Mouse (Mus musculus) midbrain, embryonic 16.5 days (tissue): ENCODE results near the gene Cmtm3. TPM values are rescaled to one million over a fixed set of nuclear protein-coding genes. Genes with fewer than 3 reads are reported as not detected.
A peak's percentile ranks its signal among the peaks of the same experiment; 100 is the strongest.

Source experiments
- ATAC-seq: fragments of 200-750 bp; cut with Nextera tagmentation; 2 replicates; pipeline ENCODE4 v1.8.0; 2017; ENCODE audit warnings: moderate TSS enrichment
- H3K27ac ChIP-seq: fragments of 300-500 bp; sonication (generic); 2 replicates; pipeline ENCODE4 v1.5.1; 2014; ENCODE audit warnings: mild to moderate bottlenecking, low read length, mixed read lengths
- H3K27me3 ChIP-seq: fragments of 300-500 bp; sonication (generic); 2 replicates; pipeline ENCODE4 v1.6.1; 2014; ENCODE audit warnings: low read depth, low read length, mixed read lengths; ENCODE audit not compliant: control insufficient read depth, insufficient read depth
- H3K36me3 ChIP-seq: fragments of 300-500 bp; sonication (generic); 2 replicates; pipeline ENCODE4 v1.6.1; 2014; ENCODE audit warnings: mild to moderate bottlenecking, low read length, moderate library complexity, mixed read lengths; ENCODE audit not compliant: control insufficient read depth, insufficient read depth
- H3K4me1 ChIP-seq: fragments of 300-500 bp; sonication (generic); 2 replicates; pipeline ENCODE4 v1.6.1; 2014; ENCODE audit warnings: mild to moderate bottlenecking, low read length, mixed read lengths; ENCODE audit not compliant: control insufficient read depth, insufficient read depth
- H3K4me2 ChIP-seq: fragments of 300-500 bp; sonication (generic); 2 replicates; pipeline ENCODE4 v1.6.1; 2014; ENCODE audit warnings: mild to moderate bottlenecking, low read length, mixed read lengths
- H3K4me3 ChIP-seq: fragments of 300-500 bp; sonication (generic); 2 replicates; pipeline ENCODE4 v1.5.1; 2014; ENCODE audit warnings: low read depth, mild to moderate bottlenecking, low read length, moderate library complexity, mixed read lengths
- H3K9ac ChIP-seq: fragments of 300-500 bp; sonication (generic); 2 replicates; pipeline ENCODE4 v1.6.1; 2014; ENCODE audit warnings: low read depth, low read length, mixed read lengths
- H3K9me3 ChIP-seq: fragments of 300-500 bp; sonication (generic); replicated peaks from 2 replicates; pipeline ENCODE4 v1.6.1; 2014; ENCODE audit warnings: mild to moderate bottlenecking, low read length, mixed read lengths; ENCODE audit not compliant: control insufficient read depth, poor library complexity, severe bottlenecking
- WGBS: fragments of 180-500 bp; shearing (Covaris S2); extraction: QIAGEN DNeasy Blood & Tissue Kit; methylation state at CpG from one replicate; pipeline ENCODE4 v1.1.7; 2014; 5-methylcytosine and 5-hydroxymethylcytosine counted together
- polyA plus RNA-seq: library from polyadenylated mRNA; unstranded; fragments of >200 nt; fragmentation: Nextera tagmentation; extraction: Ambion mirVana; gene quantifications from 2 replicates; pipeline ENCODE4 v1.2.1, GENCODE M21; 2015

The Cmtm3 gene
- polyA plus RNA-seq, 1 experiment from 2014 or later, result 37.0 TPM

DNA sequence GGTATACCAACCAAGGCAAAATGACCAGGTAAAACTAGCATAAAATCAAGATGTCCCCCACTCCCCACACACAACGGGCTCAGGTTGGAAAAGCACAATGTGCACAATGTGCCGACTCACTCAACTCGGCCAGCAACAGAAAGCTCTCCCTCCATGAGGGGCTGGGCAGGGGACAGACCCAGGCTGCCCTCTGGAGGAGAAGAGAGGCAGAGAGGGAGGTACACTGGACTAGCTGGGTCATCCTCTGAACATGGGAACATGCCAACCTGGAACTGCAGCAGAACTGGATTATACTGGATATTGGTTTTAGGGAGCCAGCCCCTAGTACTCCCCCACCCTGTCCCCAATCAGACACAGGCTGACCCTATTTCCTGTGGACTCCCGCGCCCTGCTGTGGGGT is 14.0 kb downstream of the Cmtm3 start:
- Histone ChIP-seq H3K4me1 (no peaks in the 10 kb centered on the region), H3K4me3 (no peak overlapping the region), H3K27ac (peak overlapping the region; percentile 53), H3K27me3 (no peaks in the 10 kb centered on the region), H3K9ac (no peak overlapping the region), H3K9me3 (no peaks in the 10 kb centered on the region), H3K36me3 (peaks cover 8% of the 10 kb centered on the region), H3K4me2 (no peak overlapping the region)
- 48% methylated on average over 5 of the region's 5 CpGs for WGBS
- ATAC-seq, result peak; percentile 63

DNA sequence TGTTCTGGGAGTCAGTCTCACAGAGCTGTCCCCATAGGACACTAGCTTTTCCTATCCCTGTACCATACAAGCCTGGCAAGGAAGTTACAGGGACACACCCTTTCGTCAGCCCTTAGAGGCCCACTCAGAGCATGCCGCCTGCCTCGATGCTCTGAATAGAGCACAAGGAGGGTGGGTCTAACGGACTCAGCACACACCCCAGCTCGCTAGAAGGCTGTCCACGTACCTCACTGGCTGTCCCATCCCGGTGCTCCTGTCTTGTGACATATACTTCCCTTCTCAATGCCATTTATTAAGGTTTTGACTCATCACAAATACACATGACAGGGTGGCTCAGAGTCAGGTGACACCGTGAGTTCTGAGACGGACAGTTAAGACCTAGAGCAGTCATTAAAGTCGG is 15.3 kb downstream of the Cmtm3 start:
- no peak overlapping the region for H3K27ac ChIP-seq
- no peak overlapping the region for H3K4me2 ChIP-seq
- H3K9ac ChIP-seq, result no peak overlapping the region
- H3K36me3 ChIP-seq, result peaks cover 8% of the 10 kb centered on the region
- H3K4me1 ChIP-seq, result no peaks in the 10 kb centered on the region
- ATAC-seq, result no peak
- H3K4me3 ChIP-seq, result no peak overlapping the region
- no peaks in the 10 kb centered on the region for H3K27me3 ChIP-seq
- WGBS, result 92% methylated on average over 10 of the region's 10 CpGs
- no peaks in the 10 kb centered on the region for H3K9me3 ChIP-seq

DNA sequence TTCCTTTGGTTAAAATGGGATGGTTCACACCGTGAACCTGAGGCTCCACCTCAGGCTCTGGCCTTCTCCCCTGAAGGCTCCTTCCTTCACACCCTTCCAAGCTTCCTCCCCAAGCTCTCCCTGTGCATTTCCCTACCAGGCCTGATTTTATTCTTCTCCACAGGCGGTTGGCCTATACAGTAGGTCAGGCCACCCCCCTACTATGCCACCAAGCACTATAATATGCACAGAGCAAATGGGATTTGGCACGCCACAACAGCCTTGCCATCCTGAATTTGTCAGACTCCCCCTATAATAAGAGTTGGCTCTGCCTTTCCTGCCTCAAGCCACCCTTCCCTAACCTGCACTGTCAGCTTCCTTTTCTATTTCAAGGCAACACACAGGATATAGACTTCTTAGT is 19.4 kb downstream of the Cmtm3 start:
- Histone ChIP-seq H3K36me3 (peaks cover 8% of the 10 kb centered on the region), H3K27me3 (no peaks in the 10 kb centered on the region), H3K4me3 (no peak overlapping the region), H3K27ac (no peak overlapping the region), H3K9me3 (no peaks in the 10 kb centered on the region), H3K4me1 (no peaks in the 10 kb centered on the region), H3K4me2 (no peak overlapping the region), H3K9ac (no peak overlapping the region)
- 0 out of 2 replicates have a peak, but pooled peaks have one; percentile 36 for ATAC-seq
- 63% methylated on average over 3 of the region's 3 CpGs for WGBS

DNA sequence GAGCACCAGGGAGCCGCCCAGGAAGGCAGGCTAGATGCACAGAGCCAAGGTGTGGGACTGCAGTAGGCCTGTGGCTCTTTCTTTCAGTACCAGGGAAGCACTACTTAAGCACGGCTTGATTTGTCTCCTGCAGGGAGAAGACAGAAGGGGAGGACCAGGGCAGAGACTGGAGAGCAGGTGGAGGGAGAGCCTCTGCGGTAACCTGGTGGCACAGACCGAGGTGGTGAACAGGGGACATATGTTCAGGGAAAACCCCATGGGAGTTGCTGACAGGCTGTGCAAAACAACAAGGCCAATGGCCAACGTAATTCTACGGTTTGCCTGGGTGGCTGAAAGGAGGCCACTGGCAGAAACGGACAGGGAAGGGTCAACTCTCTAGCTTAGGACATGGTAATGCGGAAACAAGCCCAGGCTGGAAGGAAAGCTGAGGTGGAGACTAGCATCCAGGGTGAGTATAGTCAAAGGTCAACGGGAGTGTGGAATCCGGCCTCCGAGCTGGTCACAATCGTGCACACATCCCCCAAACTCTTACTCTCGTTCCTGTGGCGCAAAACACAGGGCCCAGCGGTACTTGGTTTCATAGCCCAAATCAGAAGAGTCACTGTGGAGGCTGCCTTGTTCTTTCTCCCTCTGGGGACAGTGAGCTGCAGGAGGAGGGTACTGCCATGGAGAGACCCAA is 20.7 kb downstream of the Cmtm3 start:
- no peak for ATAC-seq
- Histone ChIP-seq H3K4me3 (no peak overlapping the region), H3K4me2 (no peak overlapping the region), H3K27ac (no peak overlapping the region), H3K9me3 (no peaks in the 10 kb centered on the region), H3K4me1 (no peaks in the 10 kb centered on the region), H3K27me3 (no peaks in the 10 kb centered on the region), H3K36me3 (peaks cover 6% of the 10 kb centered on the region), H3K9ac (no peak overlapping the region)
- 65% methylated on average over 15 of the region's 15 CpGs for WGBS

DNA sequence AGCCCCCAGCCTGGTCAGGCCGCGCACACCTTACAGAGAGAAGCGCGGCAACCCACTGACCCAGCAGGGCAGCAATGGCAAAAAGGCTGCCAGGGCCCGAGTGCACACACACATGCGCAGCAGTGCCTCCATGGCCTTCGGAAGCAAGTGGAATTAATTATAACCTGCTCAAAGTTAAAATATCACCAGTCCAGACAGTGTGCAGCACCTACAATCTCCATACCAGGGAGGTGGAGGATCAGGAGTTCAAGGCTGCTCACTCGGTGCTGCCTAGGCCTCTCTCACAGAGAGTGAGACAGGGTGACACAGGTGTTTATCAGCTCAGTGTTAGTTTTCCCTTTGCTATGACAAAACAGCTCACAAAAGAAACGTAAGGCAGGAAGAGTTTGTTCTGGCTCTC is 26.5 kb downstream of the Cmtm3 start:
- no peak for ATAC-seq

DNA sequence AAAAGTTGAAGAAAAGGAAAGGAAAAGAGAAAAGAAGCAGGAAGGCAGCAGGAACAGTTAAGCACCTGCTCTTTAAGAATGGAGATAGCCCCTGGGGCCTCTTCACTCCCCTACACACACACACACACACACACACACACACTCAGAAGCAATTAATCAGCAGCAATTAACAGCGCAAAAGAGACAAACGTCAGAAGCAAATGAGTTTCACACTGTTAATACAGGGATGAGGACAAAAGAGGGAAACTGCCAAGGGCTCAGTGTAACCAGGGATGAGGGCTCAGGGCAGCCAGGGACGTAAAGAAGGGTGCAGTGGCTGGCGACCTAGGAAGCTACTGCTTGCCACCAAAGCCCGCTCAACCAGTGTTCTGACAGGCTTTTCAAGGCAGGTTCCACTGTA is 28.2 kb downstream of the Cmtm3 start:
- Histone ChIP-seq H3K4me1 (peaks cover 10% of the 10 kb centered on the region), H3K9me3 (no peaks in the 10 kb centered on the region), H3K4me3 (no peak overlapping the region), H3K27ac (no peak overlapping the region), H3K9ac (peak overlapping the region; percentile 45; the same call in 1 of the 2 replicates), H3K36me3 (no peaks in the 10 kb centered on the region), H3K4me2 (no peak overlapping the region), H3K27me3 (no peaks in the 10 kb centered on the region)
- ATAC-seq, result no peak
- WGBS, result 36% methylated on average over 5 of the region's 5 CpGs

More for the DNA sequence above, 26.5 kb downstream of the Cmtm3 start:
- Histone ChIP-seq H3K9me3 (no peaks in the 10 kb centered on the region), H3K9ac (no peak overlapping the region), H3K36me3 (no peaks in the 10 kb centered on the region), H3K27me3 (no peaks in the 10 kb centered on the region), H3K27ac (no peak overlapping the region), H3K4me3 (no peak overlapping the region), H3K4me1 (peaks cover 10% of the 10 kb centered on the region), H3K4me2 (no peak overlapping the region)
- 92% methylated on average over 9 of the region's 9 CpGs for WGBS

DNA sequence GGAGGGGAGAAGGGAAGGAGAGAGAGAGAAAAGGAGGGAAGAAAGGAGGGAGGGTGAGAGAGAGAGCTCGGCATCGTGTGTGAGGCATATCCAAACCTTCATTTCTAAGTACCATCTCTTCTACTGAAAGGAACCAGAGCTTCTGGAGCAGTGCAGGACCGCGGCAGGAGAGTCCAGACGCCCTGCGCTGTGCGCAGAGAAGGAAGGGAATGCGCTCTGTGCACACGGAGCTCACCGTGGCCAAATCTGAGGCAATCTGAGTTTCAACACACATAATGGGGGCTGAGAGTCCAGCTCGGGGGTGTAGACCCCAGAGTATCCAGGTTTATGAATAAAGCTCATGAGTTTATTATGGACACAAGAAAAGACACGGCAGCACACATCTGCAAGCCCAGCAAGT is 30.4 kb downstream of the Cmtm3 start:
- 78% methylated on average over 12 of the region's 12 CpGs for WGBS
- H3K36me3 ChIP-seq, result no peaks in the 10 kb centered on the region
- ATAC-seq, result peak; percentile 28; the same call in 1 of the 2 replicates
- H3K4me2 ChIP-seq, result no peak overlapping the region
- no peaks in the 10 kb centered on the region for H3K27me3 ChIP-seq
- H3K4me3 ChIP-seq, result no peak overlapping the region
- no peak overlapping the region for H3K9ac ChIP-seq
- H3K9me3 ChIP-seq, result no peaks in the 10 kb centered on the region
- H3K27ac ChIP-seq, result no peak overlapping the region
- peaks cover 18% of the 10 kb centered on the region for H3K4me1 ChIP-seq

DNA sequence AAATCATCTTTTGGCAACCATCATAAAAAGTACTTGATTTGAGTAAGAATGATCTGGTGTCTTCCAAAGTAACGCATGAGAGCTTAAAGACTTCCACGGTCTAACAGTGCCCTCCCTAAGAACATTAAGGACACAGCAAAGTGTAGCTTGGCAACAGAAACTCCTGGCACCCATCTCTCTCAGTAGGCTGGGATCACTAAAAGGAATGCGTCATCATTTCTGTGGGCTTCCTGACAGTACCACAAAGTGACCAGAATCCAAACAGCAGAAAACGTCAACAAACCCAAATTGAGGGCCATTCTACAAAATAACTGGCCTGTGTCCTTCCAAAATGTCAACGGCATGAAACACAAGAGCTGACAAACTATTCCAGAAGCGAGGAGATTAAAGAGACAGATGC is 30.9 kb downstream of the Cmtm3 start:
- 65% methylated on average over 6 of the region's 6 CpGs for WGBS
- no peak overlapping the region for H3K4me3 ChIP-seq
- no peak overlapping the region for H3K4me2 ChIP-seq
- no peaks in the 10 kb centered on the region for H3K27me3 ChIP-seq
- no peak for ATAC-seq
- no peaks in the 10 kb centered on the region for H3K9me3 ChIP-seq
- peaks cover 23% of the 10 kb centered on the region for H3K4me1 ChIP-seq
- no peak overlapping the region for H3K27ac ChIP-seq
- H3K36me3 ChIP-seq, result no peaks in the 10 kb centered on the region
- H3K9ac ChIP-seq, result no peak overlapping the region

DNA sequence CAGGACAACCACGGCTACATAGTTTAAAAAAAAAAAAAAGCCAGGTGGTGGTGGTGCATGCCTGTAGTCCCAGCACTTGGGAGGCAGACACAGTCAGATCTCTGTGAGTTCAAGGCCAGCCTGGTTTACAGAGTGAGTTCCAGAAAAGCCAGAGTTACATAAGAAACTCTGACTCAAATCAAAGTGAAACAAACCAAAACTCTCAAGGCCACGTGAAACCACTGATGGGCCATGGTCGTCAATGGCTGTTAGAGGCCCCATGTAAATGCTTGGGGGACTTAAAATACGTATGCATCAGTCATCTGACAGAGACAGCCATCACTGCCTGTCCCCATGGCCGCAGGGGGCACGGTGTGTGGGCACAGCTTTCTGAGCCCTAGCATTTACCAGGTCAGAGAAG is 31.9 kb downstream of the Cmtm3 start:
- Histone ChIP-seq H3K9ac (no peak overlapping the region), H3K4me2 (no peak overlapping the region), H3K4me1 (peaks cover 31% of the 10 kb centered on the region), H3K9me3 (no peaks in the 10 kb centered on the region), H3K27me3 (no peaks in the 10 kb centered on the region), H3K36me3 (no peaks in the 10 kb centered on the region), H3K27ac (no peak overlapping the region), H3K4me3 (no peak overlapping the region)
- 89% methylated on average over 6 of the region's 6 CpGs for WGBS
- no peak for ATAC-seq
